ENCODE assay signal across 27 mouse cellular contexts in genomic region chr16:8415996-8416395, GRCm38 (mm10). TPM values are rescaled to one million over a fixed set of nuclear protein-coding genes. Genes with fewer than 3 reads are reported as not detected.
"Had no signal": no experiment of that assay in that cellular context is flagged by ENCODE, and none has a peak within 500 bp of the region (broad histone marks: within the 10 kb centered on the region; RNA-seq: fewer than 3 reads in every experiment).

No protein-coding gene starts in this region.

- ATAC-seq: liver, embryonic 12.5 days; midbrain, embryonic 15.5 days had no signal

- H3K27ac ChIP-seq: kidney, postnatal 0 days; layer of hippocampus, adult 2 months; limb, embryonic 10.5 days; limb, embryonic 13.5 days; liver, embryonic 12.5 days; liver, embryonic 15.5 days; lung, embryonic 15.5 days; midbrain, embryonic 10.5 days; midbrain, embryonic 15.5 days; neural tube, embryonic 12.5 days; neural tube, embryonic 15.5 days; stomach, postnatal 0 days had no signal

- H3K4me2 ChIP-seq: limb, embryonic 13.5 days; liver, embryonic 12.5 days; liver, embryonic 15.5 days; lung, embryonic 15.5 days; midbrain, embryonic 15.5 days; neural tube, embryonic 12.5 days; neural tube, embryonic 15.5 days had no signal

- H3K36me3 ChIP-seq: limb, embryonic 10.5 days; limb, embryonic 13.5 days; liver, embryonic 12.5 days; liver, embryonic 15.5 days; lung, embryonic 15.5 days; midbrain, embryonic 10.5 days; midbrain, embryonic 15.5 days; neural tube, embryonic 12.5 days; neural tube, embryonic 15.5 days had no signal

- H3K4me1 ChIP-seq: limb, embryonic 10.5 days; limb, embryonic 13.5 days; liver, embryonic 12.5 days; liver, embryonic 15.5 days; lung, embryonic 15.5 days had no signal

- H3K27me3 ChIP-seq: neural tube, embryonic 12.5 days had no signal

- H3K4me3 ChIP-seq: layer of hippocampus, adult 2 months; limb, embryonic 10.5 days; limb, embryonic 13.5 days; liver, embryonic 12.5 days; liver, embryonic 15.5 days; lung, embryonic 15.5 days; megakaryocyte, embryonic 14.5 days; midbrain, embryonic 10.5 days; midbrain, embryonic 15.5 days; neural tube, embryonic 12.5 days; neural tube, embryonic 15.5 days had no signal

- DNase-seq: layer of hippocampus, adult 9-11 months; liver; lung, adult 18-20 months; lung, postnatal 10 days; lung, postnatal 36 days; right cerebral cortex, adult 18-20 months; right cerebral cortex, postnatal 14 days; right cerebral cortex, postnatal 4 days; thymus, adult 18-20 months; thymus, postnatal 14 days; thymus, postnatal 4 days had no signal

- H3K9ac ChIP-seq: limb, embryonic 13.5 days; liver, embryonic 12.5 days; liver, embryonic 15.5 days; lung, embryonic 15.5 days; midbrain, embryonic 15.5 days; neural tube, embryonic 12.5 days; neural tube, embryonic 15.5 days had no signal

- H3K9me3 ChIP-seq: limb, embryonic 10.5 days; limb, embryonic 13.5 days; liver, embryonic 12.5 days; liver, embryonic 15.5 days; lung, embryonic 15.5 days; megakaryocyte, embryonic 14.5 days; midbrain, embryonic 10.5 days; midbrain, embryonic 15.5 days; neural tube, embryonic 12.5 days; neural tube, embryonic 15.5 days had no signal

RNA-seq across cellular contexts. Expression of gene Tmem114, which starts 8.9 kb away (rescaled TPM):
- polyA plus RNA-seq: kidney, embryonic 14.5 days; kidney, postnatal 0 days; large intestine, adult 2 months; liver, embryonic 12.5 days; liver, embryonic 15.5 days; lung, embryonic 15.5 days; midbrain, embryonic 10.5 days; neural tube, embryonic 12.5 days; stomach, embryonic 14.5 days; stomach, postnatal 0 days had no signal
